Mouse (Mus musculus) monocyte, adult 5-6 weeks (primary cell): Measurements from ENCODE around the gene Ccdc190. TPM values are rescaled to one million over a fixed set of nuclear protein-coding genes. Genes with fewer than 3 reads are reported as not detected.

Experiments
- total RNA-seq: library from RNA; stranded (forward); fragments of 200-1000, 200-491, 200-594 nt; gene quantifications from 3 replicates; pipeline ENCODE4 v1.2.3, GENCODE M21; 2017

Ccdc190 gene
- total RNA-seq, 1 experiment from 2014 or later: not detected

Other genes with a start within 250 kb of the Ccdc190 start
- gene Rgs4, start 181.0 kb upstream of the Ccdc190 start, total RNA-seq: not detected in 3 replicates
- gene Hsd17b7, start 40.6 kb downstream of the Ccdc190 start, total RNA-seq: 2.3 to 5.8 TPM (median 4.1 TPM) in 3 replicates
- gene Ddr2, start 182.1 kb downstream of the Ccdc190 start, total RNA-seq: not detected in 3 replicates
- gene Uap1, start 246.3 kb downstream of the Ccdc190 start, total RNA-seq: 69.0 to 103 TPM (median 85.9 TPM) in 3 replicates